Mouse (Mus musculus): ENCODE results near the gene Son. TPM values are rescaled to one million over a fixed set of nuclear protein-coding genes. Genes with fewer than 3 reads are reported as not detected.

Gene Son
- 100 to 1,000 TPM; 252 to 257 TPM for total RNA-seq (2021)

GRCm38 (mm10) chr16:91647461-91648219, at the start of gene Son:
Gene Son (plus strand): TSS chr16:91647506.
- intact Hi-C loops (cut with DNase I), result no loop called here
- DNase-seq, result peak; percentile 97

GRCm38 (mm10) chr16:91597672-91598010, 49.7 kb upstream of the Son start, which contains the start of gene Tmem50b:
Gene Tmem50b (minus strand): TSS chr16:91597800.
- DNase-seq, result peak; percentile 99
- intact Hi-C loops (cut with DNase I), result no loop called here

- intact Hi-C loops (cut with DNase I), result no loop called here
- no peak for DNase-seq
Measured at GRCm38 (mm10) chr16:91599242-91599641, 48.1 kb upstream of the Son start.

GRCm38 (mm10) chr16:91601081-91601480, 46.2 kb upstream of the Son start:
- DNase-seq, result no peak
- intact Hi-C loops (cut with DNase I), result no loop called here

GRCm38 (mm10) chr16:91601693-91602092, 45.6 kb upstream of the Son start:
- no peak for DNase-seq
- intact Hi-C loops (cut with DNase I), result no loop called here

GRCm38 (mm10) chr16:91605156-91605555, 42.1 kb upstream of the Son start:
- intact Hi-C loops (cut with DNase I), result no loop called here
- no peak for DNase-seq

- intact Hi-C loops (cut with DNase I), result no loop called here
- no peak for DNase-seq
Measured at GRCm38 (mm10) chr16:91606958-91607357, 40.3 kb upstream of the Son start.

- DNase-seq, result peak; percentile 37
- intact Hi-C loops (cut with DNase I), result no loop called here
Measured at GRCm38 (mm10) chr16:91609501-91610245, 37.6 kb upstream of the Son start.

GRCm38 (mm10) chr16:91611248-91611647, 36.1 kb upstream of the Son start:
- no peak for DNase-seq
- intact Hi-C loops (cut with DNase I), result no loop called here

GRCm38 (mm10) chr16:91612525-91612924, 34.8 kb upstream of the Son start:
- no peak for DNase-seq
- intact Hi-C loops (cut with DNase I), result no loop called here

- intact Hi-C loops (cut with DNase I), result no loop called here
- no peak for DNase-seq
Measured at GRCm38 (mm10) chr16:91614552-91614951, 32.8 kb upstream of the Son start.

- intact Hi-C loops (cut with DNase I), result no loop called here
- peak; percentile 77 for DNase-seq
Measured at GRCm38 (mm10) chr16:91618511-91619501, 28.5 kb upstream of the Son start, which contains the start of gene Dnajc28. Gene Dnajc28 (minus strand): TSS chr16:91619026.

GRCm38 (mm10) chr16:91620185-91620584, 27.1 kb upstream of the Son start:
- intact Hi-C loops (cut with DNase I), result no loop called here
- DNase-seq, result no peak

GRCm38 (mm10) chr16:91620991-91621390, 26.3 kb upstream of the Son start:
- intact Hi-C loops (cut with DNase I), result no loop called here
- DNase-seq, result no peak

GRCm38 (mm10) chr16:91623074-91623473, 24.2 kb upstream of the Son start:
- intact Hi-C loops (cut with DNase I), result no loop called here
- no peak for DNase-seq

- DNase-seq, result no peak
- intact Hi-C loops (cut with DNase I), result no loop called here
Measured at GRCm38 (mm10) chr16:91627831-91628230, 19.5 kb upstream of the Son start.

GRCm38 (mm10) chr16:91628673-91629072, 18.6 kb upstream of the Son start:
- DNase-seq, result no peak
- intact Hi-C loops (cut with DNase I), result no loop called here

GRCm38 (mm10) chr16:91629749-91630148, 17.6 kb upstream of the Son start:
- no peak for DNase-seq
- intact Hi-C loops (cut with DNase I), result no loop called here

GRCm38 (mm10) chr16:91630584-91630983, 16.7 kb upstream of the Son start:
- intact Hi-C loops (cut with DNase I), result no loop called here
- no peak for DNase-seq

GRCm38 (mm10) chr16:91632439-91632838, 14.9 kb upstream of the Son start:
- no peak for DNase-seq
- intact Hi-C loops (cut with DNase I), result no loop called here

GRCm38 (mm10) chr16:91632940-91633339, 14.4 kb upstream of the Son start:
- intact Hi-C loops (cut with DNase I), result no loop called here
- no peak for DNase-seq

All from left cerebral cortex, postnatal 4 days (tissue).